Mouse (Mus musculus) heart, adult 18-20 months (tissue): ENCODE results near the gene Zfp281. TPM values are rescaled to one million over a fixed set of nuclear protein-coding genes. Genes with fewer than 3 reads are reported as not detected.

Experiments
- total RNA-seq, 2 experiments: library from RNA; stranded (reverse); gene quantifications; 2 replicates each; pipeline ENCODE4 v1.2.3; 2021

The Zfp281 gene
- total RNA-seq, 2 experiments from 2014 or later, result 9.0 to 10.9 TPM

Other genes starting within 250 kb of the Zfp281 start
- 10 to 100 TPM; 12.4 to 15.3 TPM for gene Ddx59, start 209.6 kb upstream of the Zfp281 start, total RNA-seq
- gene Kif14, start 158.6 kb upstream of the Zfp281 start, total RNA-seq, result under 1 TPM; 0.10 to 0.15 TPM